Mouse (Mus musculus) neutrophil, adult 5-6 weeks (primary cell): ENCODE measurements around the gene Elavl3. TPM values are rescaled to one million over a fixed set of nuclear protein-coding genes. Genes with fewer than 3 reads are reported as not detected.
A peak's percentile ranks its signal among the peaks of the same experiment; 100 is the strongest.

ENCODE experiments used
- ATAC-seq: fragments of 151-379, 151-347 bp; 2 replicates; pipeline ENCODE4 v1.8.0; 2017; ENCODE audit warnings: mild to moderate bottlenecking, moderate TSS enrichment; ENCODE audit not compliant: insufficient number of reproducible peaks, poor library complexity, low FRiP score, severe bottlenecking; ENCODE audit errors: extremely low read depth
- total RNA-seq: library from RNA; stranded (forward); fragments of 200-1000 nt; gene quantifications from 2 replicates; pipeline ENCODE4 v1.2.3, GENCODE M21; 2017

The Elavl3 gene
- total RNA-seq, 1 experiment from 2014 or later, result not detected

GRCm38 (mm10) chr9:21977972-21978371, 73.9 kb downstream of the Elavl3 start:
- ATAC-seq, result peak; percentile 37; the same call in 1 of the 2 replicates

- ATAC-seq, result no peak
Observed at GRCm38 (mm10) chr9:21977331-21977730, 74.5 kb downstream of the Elavl3 start.

GRCm38 (mm10) chr9:21976626-21977175, 75.1 kb downstream of the Elavl3 start:
- no peak for ATAC-seq

- no peak for ATAC-seq
Observed at GRCm38 (mm10) chr9:21969304-21969703, 82.5 kb downstream of the Elavl3 start.

- ATAC-seq, result no peak
Observed at GRCm38 (mm10) chr9:21968883-21969282, 82.9 kb downstream of the Elavl3 start.

Other genes with a start within 250 kb of the Elavl3 start
- not detected in 2 replicates for gene Angptl8, start 216.5 kb downstream of the Elavl3 start, total RNA-seq
- 1.2 and 3.3 TPM in 2 replicates for gene Dock6, start 199.4 kb downstream of the Elavl3 start, total RNA-seq
- 17.1 and 20.0 TPM in 2 replicates for gene Rab3d, start 133.8 kb downstream of the Elavl3 start, total RNA-seq
- not detected in 2 replicates for gene Ccdc159, start 124.6 kb downstream of the Elavl3 start, total RNA-seq
- gene Tmem205, start 124.5 kb downstream of the Elavl3 start, total RNA-seq, result 1.6 TPM in 1 of 2 replicates, not detected in the other
- 0.25 TPM in 1 of 2 replicates, not detected in the other for gene Plppr2, start 115.0 kb downstream of the Elavl3 start, total RNA-seq
- gene Swsap1, start 96.3 kb downstream of the Elavl3 start, total RNA-seq, result 3.1 and 3.7 TPM in 2 replicates
- gene Epor, start 88.5 kb downstream of the Elavl3 start, total RNA-seq, result not detected in 2 replicates
- not detected in 2 replicates for gene Rgl3, start 62.6 kb downstream of the Elavl3 start, total RNA-seq
- gene Ccdc151, start 49.4 kb downstream of the Elavl3 start, total RNA-seq, result 0.49 TPM in 1 of 2 replicates, not detected in the other
- 37.1 and 40.3 TPM in 2 replicates for gene Prkcsh, start 49.2 kb downstream of the Elavl3 start, total RNA-seq
- not detected in 2 replicates for gene Gm49318, start 19.2 kb upstream of the Elavl3 start, total RNA-seq
- 13.5 and 18.5 TPM in 2 replicates for gene Zfp653, start 19.4 kb upstream of the Elavl3 start, total RNA-seq
- gene Ecsit, start 33.4 kb upstream of the Elavl3 start, total RNA-seq, result 10.1 and 14.0 TPM in 2 replicates
- not detected in 2 replicates for gene Cnn1, start 47.2 kb upstream of the Elavl3 start, total RNA-seq
- gene Elof1, start 65.1 kb upstream of the Elavl3 start, total RNA-seq, result 27.4 and 27.9 TPM in 2 replicates
- 70.6 and 71.3 TPM in 2 replicates for gene Acp5, start 83.7 kb upstream of the Elavl3 start, total RNA-seq
- 13.0 and 16.6 TPM in 2 replicates for gene Pigyl, start 104.8 kb upstream of the Elavl3 start, total RNA-seq
- gene Zfp872, start 136.1 kb upstream of the Elavl3 start, total RNA-seq, result not detected in 2 replicates
- 49.2 and 51.3 TPM in 2 replicates for gene Zfp809, start 173.7 kb upstream of the Elavl3 start, total RNA-seq
- gene Zfp599, start 207.9 kb upstream of the Elavl3 start, total RNA-seq, result 1.6 and 1.7 TPM in 2 replicates